Mouse (Mus musculus) heart, embryonic 11.5 days (tissue): Measurements from ENCODE around the gene Birc2. TPM values are rescaled to one million over a fixed set of nuclear protein-coding genes. Genes with fewer than 3 reads are reported as not detected.

Experiments
- ATAC-seq: fragments of 200-750 bp; cut with Nextera tagmentation; replicated peaks from 2 replicates; pipeline ENCODE4 v1.8.0; 2017; ENCODE audit warnings: moderate library complexity; ENCODE audit not compliant: insufficient number of reproducible peaks, low FRiP score, low TSS enrichment
- H3K27ac ChIP-seq: fragments of 300-500 bp; sonication (generic); 2 replicates; pipeline ENCODE4 v1.5.1; 2014; ENCODE audit warnings: mild to moderate bottlenecking, low read depth, low read length
- H3K27me3 ChIP-seq: fragments of 300-500 bp; sonication (generic); 2 replicates; pipeline ENCODE4 v1.6.1; 2014; ENCODE audit warnings: mild to moderate bottlenecking, low read length, mixed read lengths; ENCODE audit not compliant: control insufficient read depth, insufficient read depth
- H3K36me3 ChIP-seq: fragments of 300-500 bp; sonication (generic); 2 replicates; pipeline ENCODE4 v1.6.1; 2014; ENCODE audit warnings: mild to moderate bottlenecking, low read length, moderate library complexity, mixed read lengths; ENCODE audit not compliant: control insufficient read depth, insufficient read depth
- H3K4me1 ChIP-seq: fragments of 300-500 bp; sonication (generic); 2 replicates; pipeline ENCODE4 v1.6.1; 2014; ENCODE audit warnings: low read length; ENCODE audit not compliant: control insufficient read depth, insufficient read depth
- H3K4me2 ChIP-seq: fragments of 300-500 bp; sonication (generic); 2 replicates; pipeline ENCODE4 v1.6.1; 2014; ENCODE audit warnings: mild to moderate bottlenecking, moderate library complexity
- H3K4me3 ChIP-seq: fragments of 300-500 bp; sonication (generic); 2 replicates; pipeline ENCODE4 v1.5.1; 2014; ENCODE audit warnings: low read depth, low read length
- H3K9ac ChIP-seq: fragments of 300-500 bp; sonication (generic); 2 replicates; pipeline ENCODE4 v1.6.1; 2014; ENCODE audit warnings: mild to moderate bottlenecking, low read depth, low read length, moderate library complexity
- H3K9me3 ChIP-seq: fragments of 300-500 bp; sonication (generic); replicated peaks from 2 replicates; pipeline ENCODE4 v1.6.1; 2016; ENCODE audit warnings: low read length; ENCODE audit not compliant: control insufficient read depth
- WGBS: fragments of 180-500 bp; shearing (Covaris S2); extraction: QIAGEN DNeasy Blood & Tissue Kit; methylation state at CpG from one replicate; pipeline ENCODE4 v1.1.7; 2014; ENCODE audit not compliant: insufficient replicate concordance; 5-methylcytosine and 5-hydroxymethylcytosine counted together
- polyA plus RNA-seq: library from polyadenylated mRNA; unstranded; fragments of >200 nt; fragmentation: Nextera tagmentation; extraction: Ambion mirVana; gene quantifications from 2 replicates; pipeline ENCODE4 v1.2.1, GENCODE M21; 2014

Gene Birc2
- polyA plus RNA-seq, 1 experiment from 2014 or later = 28.1 TPM

DNA sequence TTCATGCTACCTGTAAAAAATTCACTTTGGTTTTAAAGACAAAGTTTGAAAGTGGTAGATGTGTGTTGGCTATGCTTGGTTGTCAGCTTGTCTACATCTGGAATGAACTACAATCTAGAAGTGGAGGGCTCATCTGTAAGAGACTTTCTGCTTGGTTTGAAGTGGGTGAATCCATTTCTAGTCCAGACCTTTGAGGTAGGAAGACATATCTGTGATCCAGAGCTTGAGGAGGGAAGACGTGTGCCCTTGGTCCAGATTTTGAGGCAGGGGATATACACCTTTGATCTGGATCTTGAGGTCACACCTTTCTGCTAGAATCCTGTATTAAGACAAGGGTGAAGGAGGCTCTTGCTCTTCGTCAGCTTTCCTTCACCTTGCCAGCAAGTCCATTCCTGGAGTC lies 39.3 kb downstream of the Birc2 start:
- Histone ChIP-seq H3K4me1 (no peaks in the 10 kb centered on the region), H3K4me3 (no peak overlapping the region), H3K4me2 (no peak overlapping the region), H3K27ac (no peak overlapping the region), H3K9ac (no peak overlapping the region), H3K9me3 (no peaks in the 10 kb centered on the region), H3K27me3 (no peaks in the 10 kb centered on the region), H3K36me3 (peaks cover 10% of the 10 kb centered on the region)
- ATAC-seq = no peak
- WGBS = 79% methylated on average over 2 of the region's 2 CpGs

DNA sequence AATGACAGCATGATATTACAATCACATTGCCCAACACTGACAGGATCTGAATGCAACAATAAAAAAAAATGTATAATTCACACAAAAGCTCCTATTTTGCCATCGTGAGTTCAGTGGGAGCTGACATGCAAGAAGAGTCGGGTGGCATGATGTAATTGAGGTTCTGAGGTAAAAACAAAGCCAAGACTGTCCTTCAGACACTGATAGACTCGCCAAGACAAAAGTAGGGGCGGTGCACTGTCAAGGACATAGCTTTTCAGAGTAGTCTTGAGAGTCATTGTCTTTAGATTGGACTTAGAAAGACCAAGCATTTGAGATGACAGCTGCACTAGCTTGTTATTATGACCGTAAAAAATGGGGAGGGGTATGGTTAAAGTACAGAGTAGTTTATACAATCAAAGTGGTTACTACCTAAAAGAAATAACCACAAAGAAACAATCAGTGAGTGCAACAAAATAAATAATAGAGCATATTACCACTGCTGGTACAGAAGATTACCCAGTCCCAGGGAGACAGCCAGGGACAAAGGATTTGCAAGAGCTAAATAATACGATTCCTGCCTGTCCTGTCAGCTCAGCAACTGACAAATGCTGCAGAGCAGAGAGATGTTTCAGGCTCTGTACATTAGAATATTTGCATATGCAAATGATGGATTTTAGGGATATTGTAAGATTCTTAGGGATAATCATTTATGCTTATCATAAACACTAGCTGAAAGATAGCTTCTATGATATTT lies 40.6 kb downstream of the Birc2 start:
- Histone ChIP-seq H3K9ac (no peak overlapping the region), H3K9me3 (no peaks in the 10 kb centered on the region), H3K36me3 (peaks cover 10% of the 10 kb centered on the region), H3K4me1 (no peaks in the 10 kb centered on the region), H3K4me2 (no peak overlapping the region), H3K27me3 (no peaks in the 10 kb centered on the region), H3K4me3 (no peak overlapping the region), H3K27ac (no peak overlapping the region)
- no peak for ATAC-seq
- 78% methylated on average over 6 of the region's 6 CpGs for WGBS

- H3K4me2 ChIP-seq = no peak overlapping the region
Observed at GRCm38 (mm10) chr9:7795581-7795980, 41.3 kb downstream of the Birc2 start.

DNA sequence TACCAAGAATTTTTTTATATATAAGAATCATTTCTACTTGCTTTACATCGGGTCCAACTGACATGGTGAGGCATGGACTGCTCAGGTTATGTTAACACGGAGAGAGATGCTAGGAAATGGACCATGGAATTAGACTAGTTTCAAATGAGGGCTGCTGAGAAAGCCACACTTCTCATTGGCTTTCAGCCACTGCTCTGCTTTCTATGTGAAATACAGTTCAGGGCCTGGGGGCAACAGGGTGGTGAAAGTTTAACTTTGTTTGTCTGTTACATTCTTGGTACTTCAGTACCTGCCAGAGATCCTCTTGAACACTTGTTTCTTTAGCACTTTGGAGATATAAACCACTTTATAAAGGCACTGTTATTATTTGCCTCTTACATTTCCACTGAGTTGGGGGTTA lies 43.3 kb downstream of the Birc2 start:
- Histone ChIP-seq H3K4me3 (no peak overlapping the region), H3K9me3 (no peaks in the 10 kb centered on the region), H3K36me3 (peaks cover 10% of the 10 kb centered on the region), H3K4me2 (no peak overlapping the region), H3K4me1 (no peaks in the 10 kb centered on the region), H3K9ac (no peak overlapping the region), H3K27me3 (no peaks in the 10 kb centered on the region), H3K27ac (no peak overlapping the region)
- WGBS = 84% methylated on average over 2 of the region's 2 CpGs
- ATAC-seq = no peak

More at GRCm38 (mm10) chr9:7795581-7795980, 41.3 kb downstream of the Birc2 start:
- H3K9me3 ChIP-seq = no peaks in the 10 kb centered on the region
- no peak overlapping the region for H3K9ac ChIP-seq
- peaks cover 10% of the 10 kb centered on the region for H3K36me3 ChIP-seq
- no peaks in the 10 kb centered on the region for H3K4me1 ChIP-seq
- no peak for ATAC-seq
- no peak overlapping the region for H3K4me3 ChIP-seq
- no peak overlapping the region for H3K27ac ChIP-seq
- no peaks in the 10 kb centered on the region for H3K27me3 ChIP-seq

DNA sequence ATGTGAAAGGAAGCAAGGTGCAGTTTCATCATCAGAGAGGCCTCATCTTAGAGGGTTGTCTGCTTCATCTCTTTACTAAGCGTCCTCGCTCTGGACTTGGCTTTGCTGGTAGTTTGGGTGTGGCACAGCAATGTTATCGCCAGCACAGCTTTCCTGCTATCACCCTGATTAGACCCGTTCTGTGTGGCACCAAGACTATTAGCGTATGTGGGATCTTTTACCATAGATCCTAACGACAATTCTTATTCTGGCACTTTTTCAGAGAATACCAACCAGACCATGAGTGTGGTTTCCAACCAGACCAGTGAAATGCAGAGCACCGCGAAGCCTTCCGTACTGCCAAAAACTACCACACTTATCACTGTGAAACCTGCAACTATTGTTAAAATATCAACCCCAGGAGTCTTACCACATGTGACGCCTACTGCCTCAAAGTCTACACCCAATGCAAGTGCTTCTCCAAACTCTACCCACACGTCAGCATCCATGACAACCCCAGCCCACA lies 46.2 kb downstream of the Birc2 start:
- Histone ChIP-seq H3K4me2 (no peak overlapping the region), H3K4me3 (no peak overlapping the region), H3K36me3 (peaks cover 13% of the 10 kb centered on the region), H3K9me3 (no peaks in the 10 kb centered on the region), H3K4me1 (no peaks in the 10 kb centered on the region), H3K27me3 (no peaks in the 10 kb centered on the region), H3K9ac (no peak overlapping the region), H3K27ac (no peak overlapping the region)
- 78% methylated on average over 11 of the region's 11 CpGs for WGBS
- no peak for ATAC-seq

DNA sequence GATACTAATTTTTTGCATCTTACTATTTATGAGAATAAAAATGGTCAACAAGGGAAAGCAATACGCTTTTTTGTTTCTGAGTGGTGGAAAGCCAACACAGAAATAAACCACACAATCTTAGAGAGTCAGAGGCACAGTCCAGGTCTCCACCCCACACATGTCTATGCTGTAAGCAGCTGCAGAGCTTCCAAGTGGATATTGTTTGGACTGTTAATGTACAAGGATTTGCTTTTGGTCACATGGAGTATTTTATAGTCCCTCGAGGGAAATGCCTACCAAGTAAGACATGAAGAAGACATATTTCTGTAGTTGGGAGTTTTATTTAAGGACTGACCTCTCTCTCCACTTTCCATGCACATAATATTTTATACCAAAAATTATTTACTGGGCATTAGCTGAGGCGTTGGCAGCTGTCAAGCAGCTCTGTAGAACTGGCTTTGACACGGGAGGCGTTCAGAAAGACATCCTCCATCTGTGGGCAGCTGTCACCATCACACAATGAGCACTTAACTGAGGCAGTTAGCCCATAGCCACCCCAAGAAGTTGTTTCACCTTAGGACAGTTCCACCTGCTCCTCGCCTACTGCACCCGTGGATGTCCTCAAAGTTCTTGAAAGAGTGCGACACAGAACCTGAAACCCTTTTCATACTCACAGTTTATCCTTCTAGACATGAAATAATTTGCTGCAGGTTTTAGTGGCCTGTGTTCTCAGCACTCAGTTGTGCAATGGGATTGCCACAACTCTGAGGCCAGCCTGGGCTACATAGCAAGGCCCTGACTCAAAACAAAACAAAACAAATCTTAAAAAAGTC lies 46.9 kb downstream of the Birc2 start:
- no peak for ATAC-seq

GRCm38 (mm10) chr9:7788411-7788810 lies 48.5 kb downstream of the Birc2 start:
- H3K4me2 ChIP-seq = no peak overlapping the region
- peaks cover 5% of the 10 kb centered on the region; the same call in 1 of the 2 replicates for H3K36me3 ChIP-seq
- H3K27me3 ChIP-seq = no peaks in the 10 kb centered on the region
- no peak for ATAC-seq
- no peak overlapping the region for H3K9ac ChIP-seq
- H3K9me3 ChIP-seq = no peaks in the 10 kb centered on the region
- H3K4me1 ChIP-seq = no peaks in the 10 kb centered on the region
- no peak overlapping the region for H3K4me3 ChIP-seq
- 77% methylated on average over 6 of the region's 6 CpGs for WGBS
- no peak overlapping the region for H3K27ac ChIP-seq

More for the DNA sequence above, 46.9 kb downstream of the Birc2 start:
- Histone ChIP-seq H3K36me3 (peaks cover 11% of the 10 kb centered on the region), H3K4me1 (no peaks in the 10 kb centered on the region), H3K4me2 (no peak overlapping the region), H3K27me3 (no peaks in the 10 kb centered on the region), H3K27ac (no peak overlapping the region), H3K9me3 (no peaks in the 10 kb centered on the region), H3K4me3 (no peak overlapping the region), H3K9ac (no peak overlapping the region)
- WGBS = 86% methylated on average over 8 of the region's 8 CpGs

GRCm38 (mm10) chr9:7786086-7786485 lies 50.8 kb downstream of the Birc2 start:
- no peak; the same call in 1 of the 2 replicates for ATAC-seq
- WGBS = 89% methylated on average over 7 of the region's 7 CpGs

More at GRCm38 (mm10) chr9:7786086-7786485, 50.8 kb downstream of the Birc2 start:
- Histone ChIP-seq H3K27me3 (no peaks in the 10 kb centered on the region), H3K9ac (no peak overlapping the region), H3K4me3 (no peak overlapping the region), H3K27ac (no peak overlapping the region), H3K4me1 (no peaks in the 10 kb centered on the region), H3K4me2 (no peak overlapping the region), H3K36me3 (peaks cover 6% of the 10 kb centered on the region; the same call in 1 of the 2 replicates), H3K9me3 (no peaks in the 10 kb centered on the region)
